19 mouse cellular contexts compared by ENCODE assay signal in genomic region chr19:59646231-59646630, GRCm38 (mm10).
"Had no signal": no experiment of that assay in that cellular context is flagged by ENCODE, and none has a peak within 500 bp of the region (broad histone marks: within the 10 kb centered on the region; RNA-seq: fewer than 3 reads in every experiment).

No protein-coding gene starts in this region.

- H3K27me3 ChIP-seq: limb, embryonic 15.5 days had no signal

- ATAC-seq: liver, postnatal 0 days; lung, postnatal 0 days had no signal

- H3K4me2 ChIP-seq: limb, embryonic 15.5 days; liver, embryonic 11.5 days; lung, embryonic 14.5 days had no signal

- H3K9me3 ChIP-seq: limb, embryonic 15.5 days had no signal

- H3K9ac ChIP-seq: limb, embryonic 15.5 days; liver, embryonic 14.5 days; liver, postnatal 0 days; lung, embryonic 14.5 days had no signal

- H3K4me3 ChIP-seq: limb, embryonic 15.5 days had no signal

- DNase-seq: kidney, adult 18-20 months; kidney, adult 9 months; kidney, postnatal 14 days; kidney, postnatal 4 days; left cerebral cortex, postnatal 4 days; liver, postnatal 0 days; lung, embryonic 14.5 days; midbrain, embryonic 14.5 days; right cerebral cortex, postnatal 14 days; right cerebral cortex, postnatal 4 days; thymus, adult 2 months; thymus, postnatal 14 days; thymus, postnatal 4 days had no signal

- H3K27ac ChIP-seq: limb, embryonic 15.5 days; liver, embryonic 14.5 days; macrophage; stomach, postnatal 0 days had no signal

- H3K36me3 ChIP-seq: limb, embryonic 15.5 days had no signal
